Mouse (Mus musculus) layer of hippocampus, adult 2 months (tissue): ENCODE measurements around the gene Zfp91. TPM values are rescaled to one million over a fixed set of nuclear protein-coding genes. Genes with fewer than 3 reads are reported as not detected.

Source experiments
- DNase-seq, 2 experiments: peaks; one replicate each; pipeline ENCODE4 v3.0.0; 2022; ENCODE audit warnings: low spot score in 2 of 2
- H3K27ac ChIP-seq: fragments of 200-600 bp; 2 replicates; pipeline ENCODE4 v1.8.1; 2022
- H3K4me3 ChIP-seq: fragments of 200-600 bp; 2 replicates; pipeline ENCODE4 v1.8.1; 2022; ENCODE audit warnings: mild to moderate bottlenecking
- CTCF ChIP-seq: fragments of 200-600 bp; conservative IDR thresholded peaks from 2 replicates; pipeline ENCODE4 v1.8.1; 2022; ENCODE audit warnings: antibody characterized with exemption, mild to moderate bottlenecking, moderate library complexity
- total RNA-seq, 2 experiments: library from RNA; stranded (reverse); gene quantifications; 2 replicates each; pipeline ENCODE4 v1.2.3; 2021

The Zfp91 gene
- total RNA-seq, 2 experiments from 2014 or later: 87.6 to 94.8 TPM

DNA sequence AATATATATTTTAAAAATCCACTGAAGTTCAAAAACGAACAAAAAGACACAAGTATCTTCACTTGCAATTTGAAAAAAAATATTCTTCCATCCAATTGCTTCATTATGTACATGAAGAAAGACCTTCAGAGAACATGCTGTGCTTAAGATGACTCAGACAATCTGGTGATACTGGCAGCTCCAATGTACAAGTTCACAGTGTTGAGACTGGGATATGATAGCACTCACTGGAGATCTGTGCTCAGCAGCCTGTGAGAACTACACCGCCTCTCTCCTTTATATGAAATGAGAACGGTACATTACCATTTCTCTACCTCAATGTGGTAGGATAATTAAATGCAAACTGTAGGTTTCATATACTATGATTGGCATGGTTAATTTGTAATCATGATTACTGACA, 6.9 kb upstream of the Zfp91 start:
- Histone ChIP-seq H3K27ac (peak overlapping the region; percentile 78), H3K4me3 (no peak overlapping the region)
- TF ChIP-seq CTCF: no peak
- peak; percentile 29 to 76 for DNase-seq

DNA sequence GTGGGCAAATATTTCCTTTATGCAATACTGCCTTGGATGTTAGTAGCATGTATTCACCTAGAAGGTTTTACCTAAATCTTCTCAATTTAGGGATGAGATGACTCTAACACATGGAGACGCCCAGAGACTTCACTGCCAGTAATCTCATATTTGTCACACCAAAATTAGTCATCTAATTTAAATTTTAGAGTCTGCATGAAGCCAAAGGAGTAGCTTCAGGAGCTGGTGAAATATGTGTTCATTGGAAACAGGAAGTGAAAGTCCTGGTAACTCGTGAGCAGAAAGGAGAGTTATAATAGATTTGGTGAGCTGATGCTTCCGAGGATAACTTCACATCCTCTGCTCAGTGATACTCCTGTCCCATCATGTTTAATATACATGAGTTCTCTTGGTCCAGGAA, 5.1 kb upstream of the Zfp91 start:
- Histone ChIP-seq H3K27ac (no peak overlapping the region), H3K4me3 (no peak overlapping the region)
- TF ChIP-seq CTCF: no peak
- DNase-seq: no peak

DNA sequence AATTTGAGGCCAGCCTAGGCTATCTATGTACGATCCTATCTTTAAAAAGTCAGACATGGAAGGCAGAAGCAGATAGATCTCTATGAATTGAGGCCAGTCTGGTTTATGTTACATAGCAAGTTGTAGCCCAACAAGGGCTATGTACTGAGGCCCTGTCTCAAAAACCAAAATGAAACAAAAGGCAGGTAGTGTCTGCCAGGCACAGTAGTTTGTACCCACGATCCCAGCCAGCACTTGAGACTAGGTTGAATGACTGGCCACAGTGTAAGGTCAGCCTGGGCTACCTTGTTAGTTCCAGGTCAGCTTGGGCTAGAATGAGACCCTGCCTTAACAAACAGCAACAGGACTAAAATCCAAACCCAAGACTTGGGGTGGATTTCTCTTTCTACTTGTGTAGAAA, 4.7 kb upstream of the Zfp91 start:
- DNase-seq: no peak
- no peak overlapping the region for H3K27ac ChIP-seq
- no peak overlapping the region for H3K4me3 ChIP-seq
- TF ChIP-seq CTCF: no peak

DNA sequence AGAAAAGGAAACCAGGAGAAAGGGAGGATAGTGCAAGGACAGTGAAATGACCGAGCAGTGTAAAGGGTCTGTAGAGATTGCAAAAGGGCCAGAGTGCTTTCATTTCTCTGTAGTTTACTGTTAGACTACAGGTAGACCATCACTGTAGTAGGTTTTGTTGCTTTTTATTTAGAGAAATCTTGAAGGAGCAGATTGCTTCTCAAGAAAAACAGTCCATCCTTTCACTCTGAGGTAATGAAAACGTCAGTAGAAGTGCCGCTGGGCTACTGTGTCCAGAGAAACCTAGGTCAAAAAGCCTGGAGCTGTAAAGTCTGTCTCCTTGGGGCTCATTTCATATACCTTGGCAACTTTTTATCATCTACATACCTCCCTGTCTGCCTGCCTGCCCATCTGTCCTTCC, 3.2 kb upstream of the Zfp91 start:
- Histone ChIP-seq H3K4me3 (no peak overlapping the region), H3K27ac (0 out of 2 replicates have a peak overlapping the region, but pooled peaks have one; percentile 15)
- TF ChIP-seq CTCF: no peak
- DNase-seq: no peak

DNA sequence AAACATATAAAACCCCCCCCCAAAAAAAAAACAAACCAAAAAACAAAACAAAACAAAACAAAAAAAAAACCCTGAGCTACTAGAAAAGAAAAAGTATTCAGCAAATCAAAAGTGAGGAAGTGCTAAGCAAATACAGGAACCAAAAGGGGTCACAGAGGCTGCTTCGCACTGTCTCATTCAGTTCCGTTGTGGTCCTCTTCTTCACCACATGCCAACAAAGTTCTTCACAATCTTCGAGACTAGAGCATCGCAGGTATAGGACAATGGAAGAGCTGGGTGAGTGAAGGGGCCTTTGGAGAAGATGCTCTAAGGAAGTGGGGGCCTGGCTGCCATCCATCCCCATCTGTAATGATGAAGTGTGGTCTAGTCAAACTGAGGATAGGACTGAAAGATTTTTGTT, 2.5 kb upstream of the Zfp91 start:
- no peak for DNase-seq
- Histone ChIP-seq H3K27ac (0 out of 2 replicates have a peak overlapping the region, but pooled peaks have one; percentile 15), H3K4me3 (no peak overlapping the region)
- no peak for TF ChIP-seq CTCF

DNA sequence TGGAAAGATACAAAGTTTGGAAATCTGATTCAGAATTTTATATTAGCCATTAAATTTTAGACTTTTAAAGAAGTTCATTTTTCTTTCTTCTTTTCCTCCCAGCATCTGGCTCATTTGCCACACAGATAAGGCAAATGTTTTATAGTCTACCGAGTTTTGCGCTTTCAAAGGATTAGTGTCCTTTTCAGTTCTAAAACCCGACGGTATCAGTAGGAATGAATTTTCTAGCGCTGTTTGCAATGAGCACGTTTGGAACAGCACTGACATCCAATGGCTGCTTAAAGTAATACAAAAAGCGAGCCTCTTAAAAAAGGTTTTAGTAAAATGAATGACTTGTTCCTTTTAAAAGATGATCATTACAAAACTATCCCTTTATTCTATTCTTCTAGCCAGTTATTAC, 1.1 kb upstream of the Zfp91 start:
- H3K27ac ChIP-seq: peak overlapping the region; percentile 99
- H3K4me3 ChIP-seq: peak overlapping the region; percentile 81
- peak; percentile 79 for TF ChIP-seq CTCF
- DNase-seq: peak; percentile 34 to 44

DNA sequence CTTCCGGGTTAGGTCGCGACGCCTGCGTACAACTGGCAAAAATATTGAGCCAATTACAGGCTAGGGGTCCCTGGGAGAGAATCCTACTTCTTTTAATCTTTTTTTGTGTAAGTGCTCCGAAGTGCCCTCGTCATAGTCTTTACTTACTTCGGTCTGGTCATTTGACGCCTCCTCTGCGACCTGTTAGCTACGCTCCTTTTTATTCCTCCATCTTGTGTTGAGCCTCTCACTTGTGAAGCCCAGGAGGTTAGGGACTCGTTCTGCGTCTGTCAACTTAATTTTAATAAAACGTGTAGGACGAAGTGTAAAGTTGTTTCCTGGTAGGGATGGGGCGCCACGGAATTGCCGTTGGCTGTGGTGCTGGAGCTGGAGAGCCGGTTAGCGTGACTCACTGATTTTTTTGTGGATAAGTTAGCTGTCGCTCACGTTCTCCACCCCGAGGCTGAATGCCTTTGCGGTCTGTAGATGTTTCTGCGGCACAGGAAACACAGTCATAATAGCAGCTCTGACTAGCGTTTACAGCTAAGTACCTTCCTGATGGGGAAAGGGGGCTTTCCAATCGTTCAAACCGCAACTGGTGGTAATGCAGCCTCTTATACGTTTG, 504 bp upstream of the Zfp91 start:
- no peak for TF ChIP-seq CTCF
- peak in 1 of 2 experiments; percentile 50 for DNase-seq
- Histone ChIP-seq H3K27ac (peak overlapping the region; percentile 99), H3K4me3 (peak overlapping the region; percentile 81)

DNA sequence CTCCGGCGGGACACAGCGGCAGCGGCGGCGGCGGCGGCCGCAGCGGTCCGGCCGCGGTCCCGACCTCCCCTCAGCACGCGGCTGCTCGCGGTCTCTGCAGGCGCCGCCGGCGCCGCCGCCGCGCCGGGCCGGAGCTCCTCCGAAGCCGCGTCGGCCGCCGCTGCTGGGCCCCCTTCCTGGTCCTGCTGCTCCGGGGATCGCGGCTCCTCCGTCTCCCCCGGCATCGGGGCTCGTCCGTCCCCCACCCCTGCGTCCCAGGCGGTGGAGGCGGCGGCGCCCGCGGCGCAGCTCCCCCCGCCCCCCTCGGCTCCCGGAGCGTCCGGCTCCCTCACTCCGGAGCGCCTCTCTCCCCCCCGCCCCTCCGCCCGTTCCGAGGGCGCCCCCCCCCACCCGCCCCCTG, 816 bp downstream of the Zfp91 start:
- DNase-seq: no peak
- peak overlapping the region; percentile 81 for H3K4me3 ChIP-seq
- no peak for TF ChIP-seq CTCF
- peak overlapping the region; percentile 99 for H3K27ac ChIP-seq

DNA sequence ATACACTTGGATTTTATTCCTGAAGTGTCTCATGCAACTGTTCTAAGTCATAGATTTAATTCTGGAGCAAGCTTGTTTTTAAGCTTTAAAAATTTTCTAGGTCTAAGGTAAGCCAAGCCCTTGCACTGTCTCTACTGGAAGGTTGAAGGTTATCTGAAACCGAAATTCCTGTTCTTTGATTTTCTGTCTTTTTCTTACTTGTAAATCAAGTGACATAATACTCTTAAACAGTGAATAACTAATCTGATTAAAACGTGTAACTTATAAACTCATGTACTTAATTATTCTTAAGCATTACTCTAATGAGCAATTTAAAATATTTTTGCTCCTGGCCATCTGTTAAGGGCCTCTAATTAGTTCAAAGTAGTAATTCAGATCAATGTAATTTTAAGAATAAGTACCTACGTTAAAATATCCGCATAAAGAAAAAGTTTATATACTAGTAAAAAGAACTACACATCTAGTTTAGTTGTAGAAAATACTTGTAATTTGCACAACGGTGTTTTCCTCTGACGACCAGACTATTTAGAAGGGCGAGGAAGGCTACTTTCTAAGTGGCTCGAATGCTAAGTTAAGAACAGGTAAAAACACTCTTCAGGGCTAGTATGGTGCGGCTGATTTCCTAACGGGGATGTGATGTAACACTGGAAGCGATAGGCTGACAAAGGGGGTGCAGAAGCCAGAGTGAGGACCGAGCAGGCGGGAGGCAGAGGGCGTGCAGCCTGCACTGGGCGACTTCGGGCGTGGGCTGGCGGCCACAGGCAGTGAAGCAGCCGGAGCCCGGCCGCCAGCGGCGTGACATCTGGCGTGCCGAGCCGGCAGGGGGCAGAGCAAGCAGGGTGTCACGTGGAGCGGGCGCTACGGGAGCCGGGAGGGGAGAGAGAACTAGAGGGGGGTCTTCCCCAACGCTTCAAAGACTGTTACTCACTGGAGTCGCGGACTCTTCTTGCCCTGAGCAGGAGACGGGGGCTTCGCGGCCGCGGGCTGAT, 1.6 kb downstream of the Zfp91 start:
- H3K27ac ChIP-seq: peak overlapping the region; percentile 99
- H3K4me3 ChIP-seq: peak overlapping the region; percentile 81
- peak; percentile 91 to 95 for DNase-seq
- peak; percentile 87 for TF ChIP-seq CTCF

DNA sequence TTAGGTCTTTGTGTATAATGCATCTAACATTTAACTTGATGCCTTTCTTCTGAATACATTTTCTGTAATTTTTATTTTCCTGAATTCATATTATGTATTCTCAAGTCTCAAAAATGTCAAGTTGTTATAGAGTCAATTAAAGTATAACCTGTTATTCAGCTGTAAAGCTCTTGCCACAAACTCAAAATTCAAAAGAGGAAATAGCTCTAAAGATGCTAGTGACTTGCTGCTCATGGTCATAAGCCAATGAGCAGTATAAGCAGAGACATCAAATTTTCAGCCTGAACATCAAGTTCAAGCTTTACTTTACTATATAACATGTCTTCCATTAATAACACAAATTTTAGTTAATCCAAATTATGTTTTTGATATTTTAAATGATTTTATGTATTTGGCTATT, 3.6 kb downstream of the Zfp91 start:
- no peak for DNase-seq
- Histone ChIP-seq H3K4me3 (no peak overlapping the region), H3K27ac (peak overlapping the region; percentile 28; the same call in 1 of the 2 replicates)
- TF ChIP-seq CTCF: no peak

DNA sequence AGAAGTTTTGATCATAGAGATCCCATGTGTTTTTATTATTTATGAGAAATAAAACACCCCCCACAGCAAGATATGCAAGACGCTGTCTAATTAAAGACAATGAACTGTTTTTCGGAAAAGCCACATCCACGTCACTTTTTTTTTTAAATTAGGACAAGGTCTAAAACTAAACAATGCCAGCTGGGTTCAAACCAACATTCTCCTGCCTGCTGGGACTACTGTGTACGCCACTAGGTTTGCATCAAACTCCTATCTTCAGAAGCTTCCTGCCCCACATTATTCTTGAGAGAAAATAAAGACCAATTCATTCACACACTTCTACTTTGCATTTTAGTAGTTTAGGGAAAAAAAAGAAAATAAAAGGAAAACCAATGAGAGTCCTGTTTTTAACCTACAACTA, 8.2 kb downstream of the Zfp91 start:
- Histone ChIP-seq H3K27ac (peak overlapping the region; percentile 88), H3K4me3 (peak overlapping the region; percentile 0; the same call in 1 of the 2 replicates)
- DNase-seq: no peak
- no peak for TF ChIP-seq CTCF

DNA sequence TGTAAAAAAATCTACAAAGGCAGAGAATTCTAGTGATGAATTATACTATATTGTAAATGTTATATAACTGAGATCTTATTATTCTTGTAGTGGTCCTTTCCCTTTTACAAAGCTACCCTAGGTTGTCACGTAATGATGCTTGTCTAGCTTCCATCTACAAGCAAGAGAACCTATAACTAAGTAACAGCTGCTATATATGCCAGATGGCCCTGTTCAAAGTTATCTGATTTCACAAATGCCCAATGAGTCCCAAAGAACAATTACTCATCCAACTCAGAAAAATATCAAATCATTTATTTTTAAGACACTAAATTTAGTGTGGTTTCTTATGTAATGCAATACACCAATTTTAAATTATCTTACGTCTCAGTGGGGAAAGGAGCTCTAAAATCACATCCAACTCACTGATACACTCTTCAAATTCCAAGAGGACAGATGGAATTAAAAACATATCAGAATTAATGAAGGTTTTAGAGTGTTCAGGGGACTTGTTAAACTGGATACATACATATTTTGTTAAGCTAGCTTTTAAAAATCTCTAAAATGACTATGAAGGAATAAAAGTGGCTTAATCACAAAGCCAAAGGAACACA, 9.0 kb downstream of the Zfp91 start:
- peak; percentile 26 to 41 for DNase-seq
- Histone ChIP-seq H3K4me3 (peak overlapping the region; percentile 0; the same call in 1 of the 2 replicates), H3K27ac (peak overlapping the region; percentile 88)
- TF ChIP-seq CTCF: no peak

DNA sequence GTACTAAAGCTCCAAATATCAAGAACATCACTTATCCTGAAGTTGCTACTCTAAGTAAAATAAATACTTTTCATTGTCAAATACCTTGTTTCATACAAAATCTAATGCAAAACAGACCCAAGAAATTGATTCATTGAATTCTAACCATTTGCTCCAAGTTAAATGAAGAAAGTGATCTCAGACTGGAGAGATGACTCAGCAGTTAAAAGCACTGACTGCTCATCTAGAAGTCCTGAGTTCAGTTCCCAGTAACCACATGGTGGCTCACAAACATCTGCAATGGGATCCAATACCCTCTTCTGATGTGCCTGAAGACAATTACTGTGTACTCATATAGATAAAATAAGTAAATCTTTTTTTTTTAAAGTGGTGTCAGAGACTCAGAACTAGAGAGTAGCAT, 15.5 kb downstream of the Zfp91 start:
- H3K4me3 ChIP-seq: no peak overlapping the region
- no peak overlapping the region for H3K27ac ChIP-seq
- no peak for DNase-seq
- no peak for TF ChIP-seq CTCF

DNA sequence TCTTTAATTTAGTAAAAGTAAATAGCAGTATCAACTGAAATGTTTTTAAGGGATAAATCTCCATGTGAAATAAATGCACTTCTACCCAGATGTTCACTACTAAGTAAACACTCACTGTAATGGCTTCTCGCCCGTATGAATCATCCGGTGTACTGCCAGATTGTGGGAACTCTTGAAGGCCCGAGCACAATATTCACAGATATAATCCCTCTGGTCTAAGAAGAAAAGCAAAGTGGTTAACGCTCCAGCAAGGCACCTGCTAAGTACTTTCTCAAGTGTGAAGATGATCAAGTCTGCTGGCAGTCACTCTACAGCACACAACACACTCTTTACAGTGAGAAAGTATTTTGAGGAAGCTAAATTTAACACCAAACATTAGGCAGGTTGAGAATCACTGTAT, 25.0 kb downstream of the Zfp91 start:
- no peak overlapping the region for H3K4me3 ChIP-seq
- no peak for TF ChIP-seq CTCF
- H3K27ac ChIP-seq: no peak overlapping the region
- no peak for DNase-seq
